Mouse (Mus musculus) heart, adult 2 months (tissue): ENCODE data around the gene Usp49.

Source experiments
- CTCF ChIP-seq: fragments of 200-600 bp; IDR thresholded peaks from 2 replicates; pipeline ENCODE4 v1.8.1; 2022; ENCODE audit warnings: antibody characterized with exemption, mild to moderate bottlenecking, moderate library complexity
- EP300 ChIP-seq: fragments of 200-500 bp; IDR thresholded peaks from 2 replicates; pipeline ENCODE4 v1.6.1; 2011; ENCODE audit warnings: low read depth, low read length, control low read depth; ENCODE audit not compliant: insufficient read depth
- POLR2A ChIP-seq: fragments of 200-500 bp; IDR thresholded peaks from 2 replicates; pipeline ENCODE4 v1.6.1; 2011; ENCODE audit warnings: mild to moderate bottlenecking, low read depth, low read length, control low read depth; ENCODE audit not compliant: insufficient read depth

DNA sequence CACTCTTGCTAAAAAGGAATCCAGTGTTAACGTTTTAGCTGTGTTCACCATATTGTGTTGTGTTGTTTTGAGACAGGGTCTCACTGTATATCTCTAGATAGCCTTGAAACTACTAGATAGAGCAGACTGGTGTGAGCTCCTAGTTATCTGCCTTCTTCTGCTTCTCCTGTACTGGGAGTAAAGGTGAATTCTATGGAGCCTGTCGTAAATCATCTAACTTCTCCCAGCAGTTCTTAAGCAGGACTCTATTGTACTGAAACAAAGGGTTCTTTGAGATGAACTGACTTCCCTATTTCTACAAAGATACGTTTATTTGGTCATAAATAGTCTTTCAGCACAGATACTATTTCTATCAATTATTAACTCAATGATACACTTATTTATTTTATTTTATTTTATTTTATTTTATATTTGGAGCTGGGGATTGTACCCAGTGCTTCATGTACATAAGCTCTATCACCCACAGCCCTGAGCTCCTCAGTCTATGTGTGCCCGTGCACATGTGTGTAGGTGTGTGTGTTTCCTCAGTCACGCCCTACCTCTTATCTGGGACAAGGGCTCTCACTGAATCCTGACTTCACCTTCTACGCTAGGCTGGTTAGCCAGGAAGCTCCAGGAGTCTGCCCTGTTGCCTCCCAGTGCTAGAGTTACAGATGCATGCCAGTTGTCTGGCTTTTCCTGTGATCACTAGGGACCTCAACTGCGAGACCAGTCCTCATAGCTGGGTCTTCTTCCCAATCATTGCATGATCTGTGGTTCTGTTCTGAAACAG is 3.7 kb downstream of the Usp49 start:
- no peak for TF ChIP-seq CTCF
- no peak for TF ChIP-seq POLR2A
- no peak for TF ChIP-seq EP300
